Mouse (Mus musculus) gastrocnemius, postnatal 14 days (tissue): ENCODE measurements around the gene Shf. TPM values are rescaled to one million over a fixed set of nuclear protein-coding genes. Genes with fewer than 3 reads are reported as not detected.
"Not testable (repeated sequence)": the region's sequence is repeated elsewhere in the genome, so short reads cannot be mapped to it uniquely, and the experiment has no call there.

Experiments
- DNase-seq: peaks from one replicate; pipeline ENCODE4 v3.0.0; 2021; ENCODE audit warnings: mixed read lengths
- intact Hi-C: fragments of 180-260 bp; cut with DNase I; formaldehyde crosslinking; loops from one replicate; pipeline ENCODE4 v1.15.1; 2025; ENCODE audit warnings: low total_unique reads
- total RNA-seq, 2 experiments: library from RNA; stranded (reverse); gene quantifications; 2 replicates each; pipeline ENCODE4 v1.2.3; 2021

Gene Shf
- total RNA-seq, 2 experiments from 2014 or later: 5.1 to 6.0 TPM

DNA sequence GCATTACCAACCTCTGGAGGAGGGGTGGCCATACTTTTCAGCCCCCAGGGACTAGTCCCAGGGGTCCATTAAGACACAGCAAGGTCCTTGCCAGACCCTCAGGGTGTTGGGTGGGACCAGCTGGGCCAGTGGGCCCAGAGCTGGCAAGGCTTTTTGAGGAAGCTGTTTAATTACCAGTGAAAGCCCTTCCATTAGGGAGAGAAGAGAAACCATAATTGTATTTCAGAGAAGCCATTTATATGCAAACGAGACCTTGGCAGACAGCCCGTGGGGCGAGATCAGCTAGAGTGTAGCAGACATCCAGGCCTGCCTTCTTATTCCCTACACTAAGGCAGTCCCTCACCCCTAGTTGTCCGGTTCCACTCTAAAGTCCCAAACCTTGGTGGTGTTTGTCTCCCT is 17.0 kb downstream of the Shf start:
- DNase-seq: no peak
- intact Hi-C loops: no loop called here

DNA sequence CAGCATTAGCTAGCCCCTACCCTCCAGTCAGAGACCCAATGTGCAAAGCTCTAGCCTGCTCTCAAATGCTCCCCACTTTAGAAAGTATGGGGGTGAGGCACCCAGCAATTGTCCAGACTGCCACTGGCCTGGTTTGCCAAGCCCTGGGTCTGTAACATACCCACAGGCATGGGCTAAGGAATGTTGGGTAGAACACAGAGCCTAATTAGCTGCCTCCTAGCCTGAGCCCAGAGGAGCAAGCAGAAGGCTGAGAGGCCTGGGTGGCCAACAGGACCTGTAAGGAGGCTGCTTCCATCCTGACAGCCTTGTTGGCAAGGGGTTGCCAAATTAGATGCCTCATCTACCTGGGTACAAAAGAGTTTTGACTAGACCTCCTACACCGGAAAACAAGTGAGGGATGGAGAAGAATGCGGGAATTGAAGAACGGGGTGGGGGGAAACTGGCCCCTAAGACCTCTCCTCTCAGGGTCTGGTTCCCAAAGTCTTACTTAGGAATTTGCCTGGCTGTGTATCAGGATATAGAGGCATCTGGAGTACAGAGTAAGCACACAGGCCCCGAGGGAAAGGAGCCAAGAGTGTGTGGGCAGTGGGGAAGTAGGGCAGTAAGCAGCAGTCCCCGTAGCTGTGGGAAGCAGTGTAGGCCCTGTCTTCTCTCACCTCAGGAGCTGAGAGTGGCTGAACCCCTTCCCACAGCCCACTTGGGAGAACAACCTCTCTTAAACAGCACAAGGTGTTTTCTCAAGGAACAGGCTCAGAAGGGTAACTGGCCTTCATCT is 17.6 kb downstream of the Shf start:
- DNase-seq: no peak
- intact Hi-C loops: no loop called here

- intact Hi-C loops: no loop called here
- DNase-seq: no peak
Observed at GRCm38 (mm10) chr2:122349136-122349785, 19.7 kb downstream of the Shf start.

GRCm38 (mm10) chr2:122348531-122349131 is 20.3 kb downstream of the Shf start:
- peak; percentile 93 for DNase-seq
- intact Hi-C loops: no loop called here

DNA sequence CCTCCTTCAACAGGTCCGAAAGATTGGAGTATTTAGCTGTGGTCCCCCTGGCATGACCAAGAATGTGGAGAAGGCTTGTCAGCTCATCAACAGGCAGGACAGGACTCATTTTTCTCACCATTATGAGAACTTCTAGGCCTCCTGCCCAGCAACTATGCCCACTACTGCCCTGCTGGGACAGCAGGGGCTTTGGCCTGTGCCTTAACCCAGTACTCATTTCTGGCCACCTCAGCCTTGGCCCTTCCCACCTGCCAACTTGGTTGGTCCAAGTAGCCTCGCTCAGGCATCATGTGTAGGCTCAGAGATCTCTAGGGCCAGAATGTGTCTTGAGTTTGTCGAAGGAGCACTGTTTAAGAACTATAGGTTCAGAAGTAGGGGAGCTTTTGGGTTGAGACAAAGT is 21.7 kb downstream of the Shf start:
- no peak for DNase-seq
- intact Hi-C loops: no loop called here

DNA sequence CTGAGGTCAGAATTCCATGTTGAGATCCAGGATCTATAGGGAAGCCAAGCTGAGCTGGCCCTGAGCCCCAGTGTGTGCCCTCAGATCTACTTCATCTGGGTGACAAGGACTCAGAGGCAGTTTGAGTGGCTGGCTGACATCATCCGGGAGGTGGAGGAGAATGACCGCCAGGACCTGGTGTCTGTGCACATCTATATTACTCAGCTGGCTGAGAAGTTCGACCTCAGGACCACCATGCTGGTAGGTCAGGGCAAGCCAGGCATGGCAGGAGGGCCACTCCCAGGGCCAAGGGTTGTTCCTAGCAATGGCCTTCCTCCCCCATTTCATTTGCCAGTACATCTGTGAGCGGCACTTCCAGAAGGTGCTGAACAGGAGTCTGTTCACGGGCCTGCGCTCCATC is 22.8 kb downstream of the Shf start:
- DNase-seq, intact Hi-C loops: not testable (repeated sequence)

DNA sequence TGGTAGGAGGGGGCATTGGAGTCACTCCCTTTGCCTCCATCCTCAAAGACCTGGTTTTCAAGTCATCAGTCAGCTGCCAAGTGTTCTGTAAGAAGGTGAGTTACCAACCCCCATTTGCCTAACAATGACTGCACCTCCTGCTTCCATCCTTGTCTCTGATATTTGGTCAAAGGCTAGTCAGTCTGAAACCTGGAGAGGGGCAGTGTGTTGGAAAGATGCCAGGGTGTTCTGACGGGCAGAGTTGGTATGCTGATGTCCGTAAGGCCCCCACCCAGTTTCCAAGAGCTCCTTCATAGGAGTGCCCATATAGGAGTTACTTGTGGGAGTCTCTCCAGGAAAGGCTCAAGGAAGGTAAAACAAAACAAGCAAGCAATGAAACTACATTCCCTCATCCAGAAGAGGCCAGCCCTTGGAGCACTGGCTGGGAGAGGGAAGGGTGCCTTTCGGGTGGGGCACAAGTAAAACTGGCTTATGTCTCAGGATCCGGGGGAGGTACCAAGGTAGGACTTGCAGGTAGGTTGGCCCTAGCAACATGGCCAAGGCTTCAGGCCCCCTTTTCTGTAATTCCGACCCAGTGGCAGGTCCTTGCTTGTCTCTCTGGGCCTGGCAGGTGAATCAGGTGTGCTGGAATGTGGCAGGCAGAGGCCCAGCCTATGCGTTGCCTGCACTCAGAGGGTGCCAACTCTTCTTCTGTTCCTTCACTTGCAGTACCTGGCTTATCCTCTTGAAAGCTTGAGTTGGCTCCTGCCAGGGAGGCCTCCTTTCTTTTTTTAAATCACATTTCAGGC is 23.7 kb downstream of the Shf start:
- intact Hi-C loops: no loop called here
- no peak for DNase-seq

- intact Hi-C loops: no loop called here
- DNase-seq: no peak
Observed at GRCm38 (mm10) chr2:122337291-122337690, 31.7 kb downstream of the Shf start.

DNA sequence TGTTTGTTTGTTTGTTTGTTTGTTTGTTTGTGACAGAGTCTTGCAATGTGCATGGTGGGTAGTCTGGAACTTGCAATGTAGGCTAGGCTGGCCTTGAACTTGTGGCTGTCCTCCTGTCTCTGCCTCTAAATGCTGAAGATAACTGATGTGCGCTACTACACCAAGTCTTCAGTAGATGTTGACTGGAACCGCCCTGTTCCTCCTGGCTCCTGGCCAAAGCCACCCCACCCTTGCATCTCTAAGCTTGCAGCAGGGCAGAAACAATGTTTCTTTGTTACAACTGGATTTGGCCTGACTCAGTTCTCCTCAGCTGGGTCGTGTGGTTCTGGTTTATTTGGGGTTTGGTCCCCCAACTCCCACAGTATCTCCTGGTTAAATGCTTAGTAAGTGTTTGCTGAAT is 34.8 kb downstream of the Shf start:
- intact Hi-C loops: no loop called here
- peak; percentile 56 for DNase-seq

DNA sequence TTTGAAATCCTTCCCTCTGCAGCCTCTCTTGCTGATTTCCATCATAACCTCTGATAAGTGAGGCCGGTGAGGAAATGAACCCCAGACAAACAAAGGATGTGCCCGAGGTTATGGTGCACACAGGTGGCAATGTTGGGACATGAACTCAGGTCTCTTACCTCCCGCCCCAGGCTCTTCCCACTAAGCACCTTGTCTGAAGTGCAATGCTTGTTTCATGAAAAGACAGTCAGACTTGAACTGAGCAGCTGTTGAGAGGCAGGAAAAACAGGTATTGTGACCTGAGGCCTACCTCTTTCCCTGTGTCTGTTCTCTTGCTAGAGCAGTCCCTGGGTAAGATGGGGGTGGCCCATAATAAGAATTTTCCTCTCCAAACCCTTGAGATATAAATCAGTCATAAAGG is 36.7 kb downstream of the Shf start:
- no peak for DNase-seq
- intact Hi-C loops: no loop called here

DNA sequence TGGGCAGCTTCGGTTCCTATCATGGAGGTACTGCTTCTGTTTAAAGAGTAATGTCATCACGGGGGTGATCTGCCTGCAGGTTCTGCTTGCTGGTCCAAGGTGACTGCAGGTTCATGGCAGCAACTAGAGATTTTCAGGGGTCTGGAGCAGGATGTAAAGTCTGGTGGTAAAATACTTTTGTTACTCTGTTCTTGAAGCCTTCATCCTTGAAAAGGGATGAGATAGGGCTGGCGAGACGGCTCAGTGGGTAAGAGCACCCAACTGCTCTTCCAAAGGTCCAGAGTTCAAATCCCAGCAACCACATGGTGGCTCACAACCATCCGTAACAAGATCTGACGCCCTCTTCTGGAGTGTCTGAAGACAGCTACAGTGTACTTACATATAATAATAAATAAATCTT is 38.6 kb downstream of the Shf start:
- DNase-seq, intact Hi-C loops: not testable (repeated sequence)

GRCm38 (mm10) chr2:122327986-122328385 is 41.0 kb downstream of the Shf start:
- no peak for DNase-seq
- intact Hi-C loops: no loop called here

DNA sequence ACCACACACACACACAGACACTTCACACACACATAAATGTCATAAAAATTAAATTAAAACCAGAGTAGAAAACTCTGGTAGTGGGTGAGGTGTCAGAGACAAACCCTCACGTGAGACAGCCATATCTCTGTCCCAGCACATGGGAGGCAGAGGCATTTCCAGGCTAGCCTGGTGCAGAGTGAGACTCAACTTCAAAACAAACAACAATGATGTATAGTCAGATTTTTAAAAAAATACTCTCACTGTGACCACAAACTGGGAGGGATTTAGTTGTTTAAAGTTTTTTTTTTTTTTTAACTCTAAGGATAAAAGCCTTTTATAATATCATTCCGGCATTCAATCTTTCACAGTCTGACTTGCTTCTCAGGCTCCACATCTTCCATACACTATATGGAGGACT is 43.6 kb downstream of the Shf start:
- DNase-seq: no peak
- intact Hi-C loops: no loop called here

DNA sequence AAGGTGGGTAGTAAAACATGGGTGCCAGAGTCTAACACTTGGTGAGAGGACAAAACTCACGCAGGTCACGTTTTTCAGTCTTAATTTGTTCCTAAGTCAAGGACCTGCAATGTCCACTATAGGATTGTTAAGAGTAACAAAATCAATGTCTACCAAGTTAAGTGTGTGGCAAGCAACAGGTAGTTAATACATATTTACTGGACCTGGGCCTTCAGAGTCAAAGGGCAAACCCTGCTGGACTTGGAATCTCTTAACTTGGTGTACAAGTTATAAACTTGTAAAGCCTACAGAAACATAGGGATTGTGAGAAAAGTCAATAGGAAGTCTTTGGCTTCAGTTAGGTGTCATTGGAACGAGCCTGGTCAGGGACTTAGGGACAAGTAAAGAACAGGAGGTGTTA is 44.4 kb downstream of the Shf start:
- intact Hi-C loops: no loop called here

GRCm38 (mm10) chr2:122323960-122324359 is 45.0 kb downstream of the Shf start:
- intact Hi-C loops: no loop called here
- no peak for DNase-seq

More for the DNA sequence above, 44.4 kb downstream of the Shf start:
- DNase-seq: no peak

GRCm38 (mm10) chr2:122317384-122317783 is 51.6 kb downstream of the Shf start:
- intact Hi-C loops: no loop called here
- DNase-seq: no peak

GRCm38 (mm10) chr2:122315372-122315771 is 53.6 kb downstream of the Shf start, which contains the start of gene Duox1:
Duox1 (plus strand) TSS chr2:122315672.
- intact Hi-C loops: no loop called here
- no peak for DNase-seq

- intact Hi-C loops: no loop called here
- no peak for DNase-seq
Observed at GRCm38 (mm10) chr2:122313536-122313935, 55.4 kb downstream of the Shf start, which contains the start of gene Duoxa1. Duoxa1 (minus strand) TSS chr2:122313730.

- DNase-seq: peak; percentile 47
- intact Hi-C loops: no loop called here
Observed at GRCm38 (mm10) chr2:122312722-122313417, 56.1 kb downstream of the Shf start.
